Mouse (Mus musculus) limb, embryonic 11.5 days (tissue): ENCODE measurements around the gene Ablim1. TPM values are rescaled to one million over a fixed set of nuclear protein-coding genes. Genes with fewer than 3 reads are reported as not detected.
"Not testable (repeated sequence)": the region's sequence is repeated elsewhere in the genome, so short reads cannot be mapped to it uniquely, and the experiment has no call there.

Experiments
- ATAC-seq: fragments of 200-750 bp; cut with Nextera tagmentation; 2 replicates; pipeline ENCODE4 v1.8.0; 2017; ENCODE audit warnings: low read depth; ENCODE audit not compliant: insufficient number of reproducible peaks, low FRiP score, low TSS enrichment
- DNase-seq: peaks from one replicate; pipeline ENCODE4 v3.0.0-alpha.2; 2015; ENCODE audit warnings: low spot score
- H3K27ac ChIP-seq: fragments of 300-500 bp; sonication (generic); replicated peaks from 2 replicates; pipeline ENCODE4 v1.5.1; 2014; ENCODE audit warnings: low read depth, mild to moderate bottlenecking, low read length
- H3K27me3 ChIP-seq: fragments of 300-500 bp; sonication (generic); 2 replicates; pipeline ENCODE4 v1.6.1; 2014; ENCODE audit warnings: mild to moderate bottlenecking, low read length, mixed read lengths; ENCODE audit not compliant: control insufficient read depth, insufficient read depth
- H3K36me3 ChIP-seq: fragments of 300-500 bp; sonication (generic); 2 replicates; pipeline ENCODE4 v1.6.1; 2014; ENCODE audit warnings: mild to moderate bottlenecking, low read length, moderate library complexity, mixed read lengths; ENCODE audit not compliant: control insufficient read depth, insufficient read depth
- H3K4me1 ChIP-seq: fragments of 300-500 bp; sonication (generic); 2 replicates; pipeline ENCODE4 v1.6.1; 2014; ENCODE audit warnings: low read length, mixed read lengths; ENCODE audit not compliant: control insufficient read depth, insufficient read depth
- H3K4me2 ChIP-seq: fragments of 300-500 bp; sonication (generic); 2 replicates; pipeline ENCODE4 v1.6.1; 2014; ENCODE audit warnings: low read depth, mild to moderate bottlenecking, moderate library complexity; ENCODE audit not compliant: severe bottlenecking
- H3K4me3 ChIP-seq: fragments of 300-500 bp; sonication (generic); 2 replicates; pipeline ENCODE4 v1.5.1; 2014; ENCODE audit warnings: low read depth, low read length
- H3K9ac ChIP-seq: fragments of 300-500 bp; sonication (generic); 2 replicates; pipeline ENCODE4 v1.6.1; 2014; ENCODE audit warnings: mild to moderate bottlenecking, low read length
- H3K9me3 ChIP-seq: fragments of 300-500 bp; sonication (generic); 2 replicates; pipeline ENCODE4 v1.6.1; 2016; ENCODE audit warnings: low read length; ENCODE audit not compliant: control insufficient read depth
- WGBS: fragments of 180-500 bp; shearing (Covaris S2); extraction: QIAGEN DNeasy Blood & Tissue Kit; methylation state at CpG from one replicate; pipeline ENCODE4 v1.1.7; 2014; 5-methylcytosine and 5-hydroxymethylcytosine counted together
- polyA plus RNA-seq: library from polyadenylated mRNA; unstranded; fragments of >200 nt; fragmentation: Nextera tagmentation; extraction: Ambion mirVana; gene quantifications from 2 replicates; pipeline ENCODE4 v1.2.1, GENCODE M21; 2014

Gene Ablim1
- polyA plus RNA-seq, 1 experiment from 2014 or later = 16.8 TPM

DNA sequence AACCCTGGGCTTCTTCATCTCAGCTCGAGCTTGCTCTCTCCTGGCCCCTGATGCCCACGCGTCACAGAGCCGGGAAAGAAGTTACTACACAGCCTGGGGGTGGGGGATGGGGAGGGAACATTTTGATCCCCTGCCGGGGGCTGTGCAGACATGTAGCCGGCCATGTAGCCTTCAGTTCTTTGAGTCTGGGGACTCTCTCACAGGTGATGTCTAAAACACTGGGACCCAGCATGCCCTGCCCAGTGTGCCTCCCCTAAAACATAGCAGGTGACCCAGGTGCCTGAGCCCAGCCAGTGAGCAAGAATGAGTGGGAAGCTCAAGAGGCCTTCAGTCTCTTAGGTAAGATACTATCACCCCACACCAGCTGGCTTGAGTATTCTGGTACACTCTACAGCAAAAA, 176.2 kb downstream of the Ablim1 start:
- H3K27me3 ChIP-seq = no peaks in the 10 kb centered on the region
- H3K4me3 ChIP-seq = no peak overlapping the region
- no peak overlapping the region for H3K27ac ChIP-seq
- H3K9ac ChIP-seq = no peak overlapping the region
- 68% methylated on average over 6 of the region's 6 CpGs for WGBS
- no peak overlapping the region for H3K4me2 ChIP-seq
- H3K9me3 ChIP-seq = no peaks in the 10 kb centered on the region
- H3K4me1 ChIP-seq = peaks cover 16% of the 10 kb centered on the region
- H3K36me3 ChIP-seq = no peaks in the 10 kb centered on the region
- ATAC-seq = no peak
- DNase-seq = no peak

- no peak for ATAC-seq
- Histone ChIP-seq H3K9ac (no peak overlapping the region), H3K36me3 (no peaks in the 10 kb centered on the region), H3K4me1 (peaks cover 17% of the 10 kb centered on the region), H3K27me3 (no peaks in the 10 kb centered on the region), H3K4me3 (no peak overlapping the region), H3K27ac (no peak overlapping the region), H3K9me3 (no peaks in the 10 kb centered on the region), H3K4me2 (no peak overlapping the region)
- no peak for DNase-seq
These were observed 176.7 kb downstream of the Ablim1 start for GRCm38 (mm10) chr19:57138045-57138444.

DNA sequence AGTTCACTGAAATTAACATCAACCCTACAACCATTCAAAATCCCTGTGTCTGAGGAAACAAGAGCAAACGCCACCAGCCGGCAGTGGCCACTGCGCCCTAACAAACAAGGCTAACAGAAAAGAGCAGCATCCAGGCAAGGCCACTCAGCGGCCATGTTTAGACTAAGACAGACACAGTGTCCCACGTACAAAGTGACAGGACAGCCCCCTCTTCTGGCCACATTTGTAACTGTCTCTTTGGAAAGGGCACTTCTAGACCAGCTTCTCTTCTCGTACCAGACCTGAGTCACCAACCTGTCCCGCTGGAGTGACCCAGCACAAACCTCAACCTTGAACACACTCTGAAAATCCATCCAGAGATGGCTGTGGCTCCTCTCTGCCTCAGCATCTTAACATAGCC, 178.5 kb downstream of the Ablim1 start:
- no peak overlapping the region for H3K4me2 ChIP-seq
- no peaks in the 10 kb centered on the region for H3K9me3 ChIP-seq
- H3K4me3 ChIP-seq = no peak overlapping the region
- H3K9ac ChIP-seq = no peak overlapping the region
- H3K27ac ChIP-seq = no peak overlapping the region
- no peaks in the 10 kb centered on the region for H3K36me3 ChIP-seq
- DNase-seq (peak; percentile 82), ATAC-seq (no peak)
- WGBS = 51% methylated on average over 7 of the region's 7 CpGs
- H3K4me1 ChIP-seq = peaks cover 17% of the 10 kb centered on the region
- H3K27me3 ChIP-seq = no peaks in the 10 kb centered on the region

- H3K4me2 ChIP-seq, H3K36me3 ChIP-seq, H3K9ac ChIP-seq, ATAC-seq, H3K4me3 ChIP-seq, DNase-seq, H3K9me3 ChIP-seq, H3K27me3 ChIP-seq, H3K27ac ChIP-seq: not testable (repeated sequence)
- peaks cover 17% of the 10 kb centered on the region for H3K4me1 ChIP-seq
- 88% methylated on average over 6 of the region's 6 CpGs for WGBS
These were observed 179.1 kb downstream of the Ablim1 start for GRCm38 (mm10) chr19:57135654-57136053.

- H3K9ac ChIP-seq = peak overlapping the region; percentile 7; the same call in 1 of the 2 replicates
These were observed 179.9 kb downstream of the Ablim1 start for GRCm38 (mm10) chr19:57134654-57135348.

GRCm38 (mm10) chr19:57132916-57133520, 181.7 kb downstream of the Ablim1 start:
- no peaks in the 10 kb centered on the region for H3K27me3 ChIP-seq
- ATAC-seq (no peak), DNase-seq (no peak)
- no peaks in the 10 kb centered on the region for H3K9me3 ChIP-seq
- no peak overlapping the region for H3K9ac ChIP-seq
- peaks cover 17% of the 10 kb centered on the region for H3K4me1 ChIP-seq
- no peak overlapping the region for H3K4me3 ChIP-seq
- no peaks in the 10 kb centered on the region for H3K36me3 ChIP-seq
- H3K4me2 ChIP-seq = 0 out of 2 replicates have a peak overlapping the region, but pooled peaks have one; percentile 4
- WGBS = 79% methylated on average over 6 of the region's 6 CpGs
- no peak overlapping the region for H3K27ac ChIP-seq

More at GRCm38 (mm10) chr19:57134654-57135348, 179.9 kb downstream of the Ablim1 start:
- no peak overlapping the region for H3K27ac ChIP-seq
- no peaks in the 10 kb centered on the region for H3K27me3 ChIP-seq
- DNase-seq (no peak), ATAC-seq (no peak)
- no peak overlapping the region for H3K4me3 ChIP-seq
- no peaks in the 10 kb centered on the region for H3K36me3 ChIP-seq
- 31% methylated on average over 20 of the region's 20 CpGs for WGBS
- peaks cover 17% of the 10 kb centered on the region for H3K4me1 ChIP-seq
- H3K4me2 ChIP-seq = peak overlapping the region; percentile 28
- H3K9me3 ChIP-seq = no peaks in the 10 kb centered on the region

DNA sequence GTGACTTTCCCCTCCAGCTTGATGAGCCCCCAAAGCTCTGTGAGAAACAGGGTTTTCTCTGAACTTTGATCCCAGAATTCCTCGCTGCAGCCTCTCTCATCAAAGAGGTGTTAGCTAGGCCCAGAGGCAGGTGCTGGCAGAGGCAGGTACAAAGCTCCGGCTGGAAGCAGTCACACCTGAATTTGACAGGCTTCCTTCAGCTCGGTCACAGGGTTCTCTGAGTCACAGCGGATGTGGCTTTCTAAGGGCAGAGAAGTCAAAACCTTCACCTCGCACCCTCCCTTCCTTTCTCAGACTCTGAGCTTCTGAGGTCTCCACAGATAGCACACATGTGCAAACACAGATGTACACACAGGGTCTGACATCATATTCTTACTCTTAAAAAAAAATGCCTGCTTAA, 182.4 kb downstream of the Ablim1 start:
- H3K4me2 ChIP-seq = no peak overlapping the region
- WGBS = 76% methylated on average over 5 of the region's 5 CpGs
- no peak overlapping the region for H3K27ac ChIP-seq
- H3K9ac ChIP-seq = no peak overlapping the region
- H3K4me1 ChIP-seq = peaks cover 17% of the 10 kb centered on the region
- H3K27me3 ChIP-seq = no peaks in the 10 kb centered on the region
- H3K4me3 ChIP-seq = no peak overlapping the region
- H3K9me3 ChIP-seq = no peaks in the 10 kb centered on the region
- DNase-seq = no peak
- H3K36me3 ChIP-seq = no peaks in the 10 kb centered on the region
- ATAC-seq = no peak

DNA sequence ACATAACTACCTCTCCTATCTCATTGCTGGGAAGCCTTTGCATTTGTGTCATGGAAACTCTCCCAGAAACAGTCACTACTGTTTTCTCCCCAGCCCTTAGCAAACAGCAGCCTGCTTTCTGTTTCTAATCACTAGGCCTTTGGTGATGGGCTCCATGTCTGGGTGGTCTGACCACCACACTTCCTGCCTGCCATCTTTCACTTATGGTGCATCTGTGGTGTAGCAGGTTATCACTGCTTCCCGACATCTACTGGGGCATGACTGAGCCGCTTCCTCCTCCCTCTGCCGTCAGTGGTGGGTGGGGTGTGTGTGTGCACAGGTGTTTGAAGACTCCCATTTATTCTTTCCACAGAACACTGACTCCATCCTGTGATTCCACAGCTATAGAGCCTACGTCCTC, 183.4 kb downstream of the Ablim1 start:
- 69% methylated on average over 4 of the region's 4 CpGs for WGBS
- Histone ChIP-seq H3K4me1 (peaks cover 17% of the 10 kb centered on the region), H3K27me3 (no peaks in the 10 kb centered on the region), H3K4me3 (no peak overlapping the region), H3K9ac (no peak overlapping the region), H3K36me3 (no peaks in the 10 kb centered on the region), H3K27ac (no peak overlapping the region), H3K9me3 (no peaks in the 10 kb centered on the region), H3K4me2 (no peak overlapping the region)
- ATAC-seq (no peak), DNase-seq (no peak)
